Mouse (Mus musculus): ENCODE results near the gene Mybpc3.

The Mybpc3 gene

DNA sequence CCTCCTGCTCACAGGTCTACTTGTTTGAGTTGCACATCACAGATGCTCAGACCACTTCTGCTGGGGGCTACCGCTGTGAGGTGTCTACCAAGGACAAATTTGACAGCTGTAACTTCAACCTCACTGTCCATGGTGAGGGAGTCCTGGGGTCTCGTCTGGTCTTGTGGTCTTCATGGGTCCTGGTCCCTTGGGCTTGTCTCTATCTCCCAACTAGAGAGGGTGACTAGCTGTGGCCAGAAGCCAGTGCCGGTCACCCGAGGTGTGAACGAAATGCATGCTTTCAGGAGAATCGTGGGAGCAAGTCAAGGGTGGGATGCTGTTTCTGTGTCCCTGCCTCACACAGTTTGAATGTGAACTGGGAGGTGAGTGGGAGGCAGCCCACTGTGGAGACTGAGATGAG, 3.1 kb downstream of the Mybpc3 start:
- no peak for DNase-seq (ENCODE audit: low spot score in 2 of 2)

- no peak for DNase-seq (ENCODE audit: low spot score in 2 of 2)
Measured at GRCm38 (mm10) chr2:91121497-91121896, 3.6 kb downstream of the Mybpc3 start.

DNA sequence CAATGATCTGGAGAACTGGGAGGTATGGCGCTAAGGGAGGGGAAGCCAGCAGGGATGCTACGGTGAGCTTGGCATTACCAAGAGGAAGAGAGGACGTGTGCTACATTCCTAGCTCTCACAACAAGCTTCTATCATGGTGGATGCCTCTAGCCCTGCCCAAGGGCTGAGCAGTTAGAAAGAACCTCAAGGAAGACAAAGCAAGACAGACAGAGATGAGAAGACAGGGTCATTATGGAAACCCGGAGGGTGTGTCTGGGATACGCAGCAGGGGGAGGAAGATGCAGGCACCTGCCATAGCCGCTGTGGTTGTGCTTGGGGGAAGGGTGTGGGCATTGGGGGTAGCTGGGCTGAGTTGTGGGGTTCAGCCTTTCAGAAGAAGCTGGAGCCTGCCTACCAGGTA, 5.6 kb downstream of the Mybpc3 start:
- DNase-seq (ENCODE audit: low spot score in 2 of 2) = no peak

DNA sequence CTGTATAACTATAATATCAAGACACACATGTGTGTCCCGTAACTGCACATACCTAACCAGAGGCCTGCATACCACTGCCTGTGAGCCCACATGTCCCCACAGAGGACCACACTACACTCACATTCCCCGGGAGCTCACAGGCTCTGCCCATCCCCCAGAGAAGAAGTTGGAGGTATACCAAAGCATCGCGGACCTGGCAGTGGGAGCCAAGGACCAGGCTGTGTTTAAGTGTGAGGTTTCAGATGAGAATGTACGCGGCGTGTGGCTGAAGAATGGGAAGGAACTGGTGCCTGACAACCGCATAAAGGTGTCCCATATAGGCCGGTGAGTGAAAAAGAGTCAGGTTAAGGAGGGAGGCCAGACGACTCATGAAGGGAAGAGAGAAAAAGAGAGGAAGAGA, 7.2 kb downstream of the Mybpc3 start:
- no peak for DNase-seq (ENCODE audit: low spot score in 2 of 2)

DNA sequence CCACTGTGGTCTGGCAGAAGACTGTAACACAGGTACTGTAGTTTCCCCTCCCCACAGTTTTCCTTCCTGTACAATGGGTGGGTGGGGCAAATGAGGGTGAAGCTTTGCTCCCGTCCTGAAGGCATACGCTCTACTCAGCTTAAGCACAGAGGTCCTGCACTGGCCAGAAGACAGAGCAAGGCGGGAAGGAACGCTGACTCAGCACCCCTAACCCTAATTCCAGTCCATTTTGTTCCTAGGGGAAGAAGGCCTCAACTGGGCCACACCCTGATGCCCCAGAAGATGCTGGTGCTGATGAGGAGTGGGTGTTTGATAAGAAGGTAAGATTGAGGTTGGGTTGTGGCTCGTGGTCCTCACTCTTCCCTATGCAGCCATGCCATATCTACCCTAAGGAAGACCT, 10.8 kb downstream of the Mybpc3 start:
- no peak for DNase-seq (ENCODE audit: low spot score in 2 of 2)

GRCm38 (mm10) chr2:91130126-91130525, 12.2 kb downstream of the Mybpc3 start:
- no peak for DNase-seq (ENCODE audit: low spot score in 2 of 2)

DNA sequence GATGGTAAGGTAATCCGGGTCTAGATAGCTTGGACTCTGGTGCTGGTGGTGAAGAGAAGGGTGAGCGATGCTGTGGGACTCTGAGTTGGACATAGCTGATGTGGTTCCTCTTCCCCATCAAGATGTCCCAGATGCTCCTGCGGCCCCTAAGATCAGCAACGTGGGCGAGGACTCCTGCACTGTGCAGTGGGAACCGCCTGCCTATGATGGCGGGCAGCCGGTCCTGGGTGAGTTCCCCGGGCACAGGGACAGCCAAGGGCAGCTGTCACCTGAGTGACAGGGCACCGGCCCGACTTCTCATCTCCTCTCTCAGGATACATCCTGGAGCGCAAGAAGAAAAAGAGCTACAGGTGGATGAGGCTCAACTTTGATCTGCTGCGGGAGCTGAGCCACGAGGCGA, 13.3 kb downstream of the Mybpc3 start:
- DNase-seq (ENCODE audit: low spot score in 2 of 2) = no peak

GRCm38 (mm10) chr2:91132035-91132434, 14.1 kb downstream of the Mybpc3 start:
- no peak for DNase-seq (ENCODE audit: low spot score in 2 of 2)

DNA sequence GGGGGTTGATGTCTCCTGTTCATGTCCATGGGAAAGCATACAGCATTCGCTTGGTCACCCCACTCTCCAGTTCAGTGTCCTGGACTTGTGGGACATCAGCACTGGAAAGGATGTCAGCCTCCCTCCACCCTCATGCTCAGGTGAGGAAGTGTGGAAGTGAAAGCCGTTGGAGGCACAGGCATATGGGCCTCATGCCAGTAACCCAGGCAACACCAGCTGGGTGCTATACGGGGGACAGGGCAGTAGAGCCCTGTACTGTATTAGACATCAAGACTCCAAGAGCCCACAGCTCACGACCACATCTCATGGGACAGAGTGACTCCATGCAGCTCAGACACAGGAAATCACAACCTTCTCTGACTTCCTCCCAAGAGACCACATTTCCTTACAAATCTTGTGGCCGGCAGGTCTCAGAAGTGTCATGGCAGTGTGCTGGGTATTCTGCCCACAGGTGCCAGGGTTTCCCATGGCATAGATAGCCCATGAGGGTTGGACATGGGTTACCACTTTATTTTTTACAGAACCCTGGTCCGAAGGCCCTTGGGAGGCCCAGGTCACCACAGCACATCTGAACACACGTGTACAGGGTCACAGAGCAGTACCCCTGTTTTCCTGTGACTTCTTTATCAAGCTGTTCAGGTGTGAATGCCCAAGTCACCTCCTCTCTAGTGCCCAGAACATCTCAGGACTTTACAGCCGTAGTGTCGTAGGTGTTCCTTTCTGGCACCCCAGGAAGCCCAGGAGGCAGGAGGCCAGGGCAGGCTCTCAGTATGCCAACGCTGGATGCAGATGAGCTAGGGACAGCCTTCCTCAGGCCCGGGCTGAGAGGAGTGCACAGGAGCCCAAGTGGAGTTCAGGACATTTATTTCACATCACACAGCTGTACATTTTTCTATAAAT, 18.8 kb downstream of the Mybpc3 start:
- DNase-seq (ENCODE audit: low spot score in 2 of 2) = peak in 1 of 2 experiments; percentile 23

GRCm38 (mm10) chr2:91137481-91137880, 19.5 kb downstream of the Mybpc3 start:
- DNase-seq (ENCODE audit: low spot score in 2 of 2) = no peak

- DNase-seq (ENCODE audit: low spot score in 2 of 2) = no peak
Measured at GRCm38 (mm10) chr2:91139311-91139710, 21.4 kb downstream of the Mybpc3 start.

- DNase-seq (ENCODE audit: low spot score in 2 of 2) = no peak
Measured at GRCm38 (mm10) chr2:91139764-91140163, 21.8 kb downstream of the Mybpc3 start.

DNA sequence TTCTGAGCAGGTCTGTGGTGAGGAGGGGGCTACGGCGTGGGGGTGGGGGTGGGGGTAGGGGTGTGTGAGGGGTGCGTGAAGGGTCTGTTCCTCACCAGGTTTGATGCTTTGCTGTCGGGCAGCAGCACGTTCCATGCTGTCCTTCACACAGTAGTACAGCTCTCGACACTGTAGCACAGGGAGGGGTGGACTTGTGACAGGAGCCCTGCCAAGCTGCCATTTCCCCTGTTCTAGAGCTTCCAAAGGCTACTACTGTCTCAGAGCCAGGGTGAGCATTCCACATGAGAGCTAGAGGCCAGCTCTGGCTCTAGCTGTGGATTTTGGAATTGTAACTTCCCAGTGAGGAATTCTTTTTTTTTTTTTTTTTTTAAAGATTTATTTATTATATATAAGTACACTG, 25.0 kb downstream of the Mybpc3 start:
- DNase-seq (ENCODE audit: low spot score in 2 of 2) = no peak

- DNase-seq (ENCODE audit: low spot score in 2 of 2) = no peak
Measured at GRCm38 (mm10) chr2:91143401-91143800, 25.5 kb downstream of the Mybpc3 start.

DNA sequence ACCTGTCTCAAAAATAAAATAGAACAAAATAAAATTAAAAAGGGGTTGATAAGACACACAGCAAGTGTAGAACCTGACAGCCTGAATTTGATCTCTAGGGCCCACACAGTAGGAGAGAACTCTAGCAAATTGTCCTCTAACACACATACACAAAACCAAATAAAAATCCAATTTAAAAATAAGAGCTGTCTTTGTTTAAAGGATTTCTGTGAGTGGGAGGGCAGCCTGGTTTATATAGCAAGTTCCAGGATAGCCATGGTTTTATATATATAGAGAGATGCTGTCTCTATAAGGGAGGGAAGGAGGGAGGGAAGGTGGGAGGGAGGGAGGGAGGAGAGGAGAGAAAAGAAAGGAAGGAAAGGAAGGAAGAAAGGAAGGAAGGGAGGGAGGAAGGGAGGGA, 30.2 kb downstream of the Mybpc3 start:
- DNase-seq (ENCODE audit: low spot score in 2 of 2) = no peak

DNA sequence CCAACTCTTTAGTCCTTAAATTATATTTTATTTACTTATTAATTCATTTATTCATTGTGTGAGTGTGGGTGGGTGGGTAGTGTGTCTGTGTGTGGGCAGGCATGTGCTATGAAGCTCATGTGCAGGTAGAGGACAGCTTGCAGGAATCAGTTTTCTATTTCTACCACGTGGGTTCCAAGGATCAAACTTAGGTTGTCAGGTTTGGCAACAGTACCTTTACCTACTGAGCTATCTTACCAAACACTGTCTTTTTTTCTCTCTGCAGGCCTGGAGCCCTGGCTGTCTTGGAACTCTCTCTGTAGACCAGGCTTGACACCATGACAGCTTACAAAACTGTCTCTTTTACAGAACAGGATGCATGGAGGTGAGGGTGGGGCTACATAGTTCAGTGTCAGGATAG, 33.4 kb downstream of the Mybpc3 start:
- DNase-seq (ENCODE audit: low spot score in 2 of 2) = no peak

GRCm38 (mm10) chr2:91152885-91153377, 35.0 kb downstream of the Mybpc3 start:
- no peak for DNase-seq (ENCODE audit: low spot score in 2 of 2)

DNA sequence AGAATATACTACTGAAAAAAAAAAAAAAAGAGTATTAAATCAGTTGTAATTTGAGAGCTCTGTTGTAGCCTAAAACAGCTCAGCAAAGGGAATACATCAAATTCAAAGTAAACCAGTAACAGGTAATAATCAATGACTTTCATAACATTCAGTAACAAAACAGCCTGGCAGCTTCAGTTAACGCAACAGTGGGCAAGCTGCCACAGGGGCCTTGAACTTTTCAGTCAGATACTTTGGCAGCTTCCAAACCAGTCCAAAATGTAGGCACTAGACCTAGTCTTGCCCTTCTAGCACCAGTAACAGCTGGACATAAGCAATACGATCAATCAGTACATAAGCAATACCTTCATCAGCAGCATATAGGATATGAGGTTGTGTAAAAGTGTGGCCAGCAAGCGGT, 36.1 kb downstream of the Mybpc3 start:
- DNase-seq (ENCODE audit: low spot score in 2 of 2) = no peak

DNA sequence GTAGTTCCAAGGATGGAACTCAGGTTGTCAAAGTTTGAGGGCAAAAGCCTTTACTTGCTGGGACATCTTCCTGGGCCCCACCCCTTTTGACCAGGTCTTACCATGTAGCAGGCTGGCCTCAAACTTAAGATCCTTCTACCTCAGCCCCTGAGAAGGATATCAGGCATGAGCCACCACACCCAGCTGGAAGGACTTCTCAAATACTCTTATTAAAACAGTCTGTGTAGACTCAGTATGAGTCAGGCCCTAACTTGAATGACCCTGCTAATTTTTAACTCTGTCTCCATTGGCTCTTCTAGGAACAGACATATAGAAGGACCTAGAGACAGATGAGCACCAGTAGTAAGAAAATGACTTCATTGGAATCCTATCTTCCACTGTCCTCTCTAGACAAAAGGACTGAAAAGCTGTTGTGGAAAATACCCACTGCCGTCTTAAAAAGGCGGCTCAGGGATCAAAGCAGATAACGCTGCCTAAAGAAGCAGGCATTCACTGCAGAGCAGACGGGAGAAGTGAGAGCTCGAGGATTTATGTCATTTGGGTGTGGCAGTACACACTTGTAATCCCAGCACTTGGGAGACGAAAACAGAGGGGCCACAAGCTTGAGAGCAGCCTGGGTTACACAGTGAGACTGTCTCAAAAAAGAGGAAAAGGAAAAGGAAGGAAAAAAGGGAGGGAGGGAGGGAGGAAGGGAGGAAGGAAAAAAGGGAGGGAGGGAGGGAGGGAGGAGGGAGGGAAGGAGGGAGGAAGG, 39.2 kb downstream of the Mybpc3 start:
- DNase-seq (ENCODE audit: low spot score in 2 of 2) = no peak

DNA sequence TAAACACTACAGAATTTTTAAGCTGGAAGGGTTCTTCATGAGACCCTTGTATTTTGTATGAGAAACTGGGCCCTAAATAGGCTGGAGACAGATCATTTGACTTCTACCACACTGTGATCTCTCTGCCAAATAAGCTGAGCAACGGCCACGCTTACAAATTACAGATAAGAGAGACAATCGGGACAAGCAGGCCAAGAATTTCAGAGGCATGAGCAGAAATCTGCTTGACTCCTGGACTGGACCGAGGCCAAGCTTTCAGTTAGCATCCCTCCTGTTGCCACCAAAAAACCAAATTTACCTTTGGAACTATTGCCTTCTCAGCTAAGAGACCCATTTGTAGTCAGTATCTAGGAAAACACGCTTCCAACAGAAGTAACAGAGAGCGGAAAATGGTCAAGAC, 42.6 kb downstream of the Mybpc3 start:
- no peak for DNase-seq (ENCODE audit: low spot score in 2 of 2)

DNA sequence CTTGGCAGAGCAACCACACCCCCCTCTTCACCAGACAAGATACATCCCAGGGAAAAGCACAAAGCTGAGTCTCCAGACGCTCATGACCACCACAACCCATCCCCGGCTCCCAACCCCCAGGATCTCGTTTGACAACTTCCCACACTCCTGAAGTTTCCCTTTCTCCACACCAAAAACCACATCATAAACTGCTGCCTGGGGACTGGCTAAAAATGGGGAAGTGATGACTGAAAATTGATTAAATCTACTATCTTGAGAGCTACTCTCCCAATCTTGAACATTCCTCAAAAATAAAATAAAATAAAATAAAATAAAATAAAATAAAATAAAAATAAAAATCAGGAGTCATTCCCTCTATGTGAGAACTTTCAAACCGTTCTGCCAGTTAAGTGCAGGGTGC, 45.0 kb downstream of the Mybpc3 start:
- DNase-seq (ENCODE audit: low spot score in 2 of 2) = no peak

GRCm38 (mm10) chr2:91163532-91163931, 45.6 kb downstream of the Mybpc3 start:
- no peak for DNase-seq (ENCODE audit: low spot score in 2 of 2)

DNA sequence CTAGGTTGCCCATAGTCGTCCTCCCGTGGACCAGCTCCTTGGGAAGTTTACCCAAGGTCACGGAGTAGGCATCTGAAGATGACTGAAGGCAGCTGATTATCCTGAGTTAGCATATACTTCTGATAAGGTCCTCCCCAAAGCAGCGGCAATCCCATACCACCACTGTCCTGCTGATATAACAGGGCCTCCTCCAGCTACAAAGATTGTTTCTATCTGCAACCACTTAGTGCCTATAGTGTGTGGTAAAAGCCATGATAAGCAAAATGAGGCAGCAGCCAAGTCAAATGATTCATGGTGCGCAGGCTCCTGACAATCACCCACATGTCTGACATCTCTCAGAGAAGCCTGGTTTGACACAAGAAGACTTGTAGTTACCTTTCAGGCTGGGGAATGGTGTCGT, 47.0 kb downstream of the Mybpc3 start:
- DNase-seq (ENCODE audit: low spot score in 2 of 2) = no peak
